Mouse (Mus musculus) midbrain, embryonic 11.5 days (tissue): Measurements from ENCODE around the gene Psapl1. TPM values are rescaled to one million over a fixed set of nuclear protein-coding genes. Genes with fewer than 3 reads are reported as not detected.

ENCODE experiments used
- ATAC-seq: fragments of 200-750 bp; cut with Nextera tagmentation; 2 replicates; pipeline ENCODE4 v1.8.0; 2017; ENCODE audit warnings: moderate TSS enrichment, moderate library complexity; ENCODE audit not compliant: low FRiP score
- DNase-seq: peaks from one replicate; pipeline ENCODE4 v3.0.0; 2015; ENCODE audit warnings: low spot score; ENCODE audit errors: missing footprints
- H3K27ac ChIP-seq: fragments of 300-500 bp; sonication (generic); 2 replicates; pipeline ENCODE4 v1.5.1; 2014; ENCODE audit warnings: low read depth, low read length
- H3K27me3 ChIP-seq: fragments of 300-500 bp; sonication (generic); 2 replicates; pipeline ENCODE4 v1.6.1; 2014; ENCODE audit warnings: mild to moderate bottlenecking, low read length, moderate library complexity, mixed read lengths; ENCODE audit not compliant: control insufficient read depth, insufficient read depth
- H3K36me3 ChIP-seq: fragments of 300-500 bp; sonication (generic); 2 replicates; pipeline ENCODE4 v1.6.1; 2014; ENCODE audit warnings: mild to moderate bottlenecking, low read length, moderate library complexity, mixed read lengths; ENCODE audit not compliant: control insufficient read depth, insufficient read depth
- H3K4me1 ChIP-seq: fragments of 300-500 bp; sonication (generic); 2 replicates; pipeline ENCODE4 v1.6.1; 2014; ENCODE audit warnings: low read length; ENCODE audit not compliant: control insufficient read depth, insufficient read depth
- H3K4me2 ChIP-seq: fragments of 300-500 bp; sonication (generic); 2 replicates; pipeline ENCODE4 v1.6.1; 2014; ENCODE audit warnings: mild to moderate bottlenecking, moderate library complexity
- H3K4me3 ChIP-seq: fragments of 300-500 bp; sonication (generic); 2 replicates; pipeline ENCODE4 v1.5.1; 2014; ENCODE audit warnings: low read depth, low read length
- H3K9ac ChIP-seq: fragments of 300-500 bp; sonication (generic); 2 replicates; pipeline ENCODE4 v1.6.1; 2014; ENCODE audit warnings: low read length
- H3K9me3 ChIP-seq: fragments of 300-500 bp; sonication (generic); 2 replicates; pipeline ENCODE4 v1.6.1; 2016; ENCODE audit warnings: low read length; ENCODE audit not compliant: control insufficient read depth
- WGBS: fragments of 180-500 bp; shearing (Covaris S2); extraction: QIAGEN DNeasy Blood & Tissue Kit; methylation state at CpG from one replicate; pipeline ENCODE4 v1.1.7; 2014; 5-methylcytosine and 5-hydroxymethylcytosine counted together
- polyA plus RNA-seq: library from polyadenylated mRNA; unstranded; fragments of >200 nt; fragmentation: Nextera tagmentation; extraction: Ambion mirVana; gene quantifications from 2 replicates; pipeline ENCODE4 v1.2.1, GENCODE M21; 2014

The Psapl1 gene
- polyA plus RNA-seq, 1 experiment from 2014 or later: 0.16 TPM

GRCm38 (mm10) chr5:36254642-36255516, 51.1 kb downstream of the Psapl1 start:
- Histone ChIP-seq H3K27me3 (no peaks in the 10 kb centered on the region), H3K4me2 (no peak overlapping the region), H3K36me3 (no peaks in the 10 kb centered on the region), H3K9ac (no peak overlapping the region), H3K4me1 (0 out of 2 replicates have a peak, but pooled peaks cover 3% of the 10 kb centered on the region), H3K27ac (no peak overlapping the region), H3K9me3 (no peaks in the 10 kb centered on the region), H3K4me3 (no peak overlapping the region)
- no peak for DNase-seq
- ATAC-seq: no peak
- WGBS: 85% methylated on average over 18 of the region's 18 CpGs

Other genes starting within 250 kb of the Psapl1 start
- 6.7 and 7.3 TPM in 2 replicates for gene Sorcs2, start 194.1 kb downstream of the Psapl1 start, polyA plus RNA-seq